Mouse (Mus musculus): ENCODE results near the gene Npw.

DNA sequence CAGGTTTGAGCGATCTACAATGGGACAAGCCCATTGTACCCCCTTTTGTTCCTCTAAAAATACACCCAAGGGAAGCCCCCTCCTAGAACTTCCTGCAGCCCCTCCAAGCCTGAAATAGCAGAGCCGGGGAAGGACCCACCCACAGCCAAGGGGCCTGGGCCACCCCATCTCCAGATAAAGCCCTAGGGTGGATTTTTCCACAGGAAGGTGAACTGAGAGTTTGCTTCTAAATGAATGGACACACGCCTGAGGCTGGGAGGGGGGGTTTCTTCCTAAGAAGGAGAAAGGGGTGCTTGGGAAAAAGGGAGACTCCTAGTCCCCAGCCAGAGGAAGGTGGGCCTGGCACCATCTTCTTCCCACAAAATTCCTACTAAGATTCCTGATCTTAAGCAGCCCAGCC lies 12.3 kb downstream of the Npw start:
- TF ChIP-seq POLR2A (IDR thresholded peaks at IDR 0.05; ENCODE audit: control insufficient read depth, extremely low read depth, insufficient read depth, low read length, poor library complexity) (no peak), CTCF (IDR thresholded peaks at IDR 0.05; ENCODE audit: borderline replicate concordance, control insufficient read depth, extremely low read depth, insufficient read depth, low read length, poor library complexity) (no peak)

Measured in thymus, adult 2 months (tissue).